Mouse (Mus musculus): ENCODE results near the gene Ifi211. TPM values are rescaled to one million over a fixed set of nuclear protein-coding genes. Genes with fewer than 3 reads are reported as not detected.
"Not testable (repeated sequence)": the region's sequence is repeated elsewhere in the genome, so short reads cannot be mapped to it uniquely, and the experiment has no call there.

The Ifi211 gene
- polyA plus RNA-seq, 1 experiment from 2014 or later: 0.28 TPM

- not testable (repeated sequence) for H3K9me3 ChIP-seq (replicated peaks; ENCODE audit: control insufficient read depth, low read length); H3K27ac ChIP-seq (replicated peaks; ENCODE audit: low read depth, low read length); H3K4me3 ChIP-seq (ENCODE audit: low read depth, low read length); ATAC-seq (replicated peaks; ENCODE audit: insufficient number of reproducible peaks, low FRiP score, low TSS enrichment, low read depth); H3K4me2 ChIP-seq (ENCODE audit: low read depth, low read length); H3K9ac ChIP-seq (replicated peaks; ENCODE audit: low read length); DNase-seq (ENCODE audit: low spot score); H3K4me1 ChIP-seq (ENCODE audit: control insufficient read depth, insufficient read depth, low read length); H3K36me3 ChIP-seq (replicated peaks; ENCODE audit: control insufficient read depth, insufficient read depth, low read depth, low read length); H3K27me3 ChIP-seq (ENCODE audit: control insufficient read depth, insufficient read depth, low read length)
Observed at GRCm38 (mm10) chr1:173889741-173890140, 23.1 kb downstream of the Ifi211 start.

- WGBS: no CpG with 5 or more reads among the region's 2 CpGs
- not testable (repeated sequence) for H3K4me3 ChIP-seq (ENCODE audit: low read depth, low read length); H3K27me3 ChIP-seq (ENCODE audit: control insufficient read depth, insufficient read depth, low read length); ATAC-seq (replicated peaks; ENCODE audit: insufficient number of reproducible peaks, low FRiP score, low TSS enrichment, low read depth); H3K36me3 ChIP-seq (replicated peaks; ENCODE audit: control insufficient read depth, insufficient read depth, low read depth, low read length); H3K9ac ChIP-seq (replicated peaks; ENCODE audit: low read length); H3K4me1 ChIP-seq (ENCODE audit: control insufficient read depth, insufficient read depth, low read length); H3K27ac ChIP-seq (replicated peaks; ENCODE audit: low read depth, low read length); H3K4me2 ChIP-seq (ENCODE audit: low read depth, low read length); DNase-seq (ENCODE audit: low spot score); H3K9me3 ChIP-seq (replicated peaks; ENCODE audit: control insufficient read depth, low read length)
Observed at GRCm38 (mm10) chr1:173887026-173887787, 25.6 kb downstream of the Ifi211 start.

- not testable (repeated sequence) for H3K36me3 ChIP-seq (replicated peaks; ENCODE audit: control insufficient read depth, insufficient read depth, low read depth, low read length); H3K4me3 ChIP-seq (ENCODE audit: low read depth, low read length); H3K27ac ChIP-seq (replicated peaks; ENCODE audit: low read depth, low read length); H3K9ac ChIP-seq (replicated peaks; ENCODE audit: low read length); ATAC-seq (replicated peaks; ENCODE audit: insufficient number of reproducible peaks, low FRiP score, low TSS enrichment, low read depth); DNase-seq (ENCODE audit: low spot score); H3K9me3 ChIP-seq (replicated peaks; ENCODE audit: control insufficient read depth, low read length); H3K4me1 ChIP-seq (ENCODE audit: control insufficient read depth, insufficient read depth, low read length); H3K27me3 ChIP-seq (ENCODE audit: control insufficient read depth, insufficient read depth, low read length); H3K4me2 ChIP-seq (ENCODE audit: low read depth, low read length)
- 81% methylated on average over 3 of the region's 3 CpGs for WGBS
Observed at GRCm38 (mm10) chr1:173880004-173880666, 32.7 kb downstream of the Ifi211 start.

GRCm38 (mm10) chr1:173879225-173879987, 33.4 kb downstream of the Ifi211 start:
- H3K27ac ChIP-seq (replicated peaks; ENCODE audit: low read depth, low read length); H3K9me3 ChIP-seq (replicated peaks; ENCODE audit: control insufficient read depth, low read length); H3K9ac ChIP-seq (replicated peaks; ENCODE audit: low read length); H3K36me3 ChIP-seq (replicated peaks; ENCODE audit: control insufficient read depth, insufficient read depth, low read depth, low read length); H3K4me2 ChIP-seq (ENCODE audit: low read depth, low read length); DNase-seq (ENCODE audit: low spot score); H3K4me1 ChIP-seq (ENCODE audit: control insufficient read depth, insufficient read depth, low read length); ATAC-seq (replicated peaks; ENCODE audit: insufficient number of reproducible peaks, low FRiP score, low TSS enrichment, low read depth); H3K27me3 ChIP-seq (ENCODE audit: control insufficient read depth, insufficient read depth, low read length); H3K4me3 ChIP-seq (ENCODE audit: low read depth, low read length): not testable (repeated sequence)
- WGBS: 82% methylated on average over 5 of the region's 5 CpGs

- WGBS: 86% methylated on average over 6 of the region's 6 CpGs
- H3K4me1 ChIP-seq (ENCODE audit: control insufficient read depth, insufficient read depth, low read length); DNase-seq (ENCODE audit: low spot score); H3K4me3 ChIP-seq (ENCODE audit: low read depth, low read length); H3K27me3 ChIP-seq (ENCODE audit: control insufficient read depth, insufficient read depth, low read length); H3K9ac ChIP-seq (replicated peaks; ENCODE audit: low read length); H3K9me3 ChIP-seq (replicated peaks; ENCODE audit: control insufficient read depth, low read length); H3K4me2 ChIP-seq (ENCODE audit: low read depth, low read length); H3K36me3 ChIP-seq (replicated peaks; ENCODE audit: control insufficient read depth, insufficient read depth, low read depth, low read length); ATAC-seq (replicated peaks; ENCODE audit: insufficient number of reproducible peaks, low FRiP score, low TSS enrichment, low read depth); H3K27ac ChIP-seq (replicated peaks; ENCODE audit: low read depth, low read length): not testable (repeated sequence)
Observed at GRCm38 (mm10) chr1:173878264-173878663, 34.6 kb downstream of the Ifi211 start.

GRCm38 (mm10) chr1:173877125-173877524, 35.7 kb downstream of the Ifi211 start:
- not testable (repeated sequence) for H3K9me3 ChIP-seq (replicated peaks; ENCODE audit: control insufficient read depth, low read length); H3K4me3 ChIP-seq (ENCODE audit: low read depth, low read length); H3K4me1 ChIP-seq (ENCODE audit: control insufficient read depth, insufficient read depth, low read length); H3K9ac ChIP-seq (replicated peaks; ENCODE audit: low read length); H3K4me2 ChIP-seq (ENCODE audit: low read depth, low read length); DNase-seq (ENCODE audit: low spot score); H3K27me3 ChIP-seq (ENCODE audit: control insufficient read depth, insufficient read depth, low read length); H3K27ac ChIP-seq (replicated peaks; ENCODE audit: low read depth, low read length); H3K36me3 ChIP-seq (replicated peaks; ENCODE audit: control insufficient read depth, insufficient read depth, low read depth, low read length); ATAC-seq (replicated peaks; ENCODE audit: insufficient number of reproducible peaks, low FRiP score, low TSS enrichment, low read depth)
- 77% methylated on average over 1 of the region's 1 CpGs for WGBS

- 86% methylated on average over 1 of the region's 1 CpGs for WGBS
- not testable (repeated sequence) for H3K4me2 ChIP-seq (ENCODE audit: low read depth, low read length); H3K4me3 ChIP-seq (ENCODE audit: low read depth, low read length)
Observed at GRCm38 (mm10) chr1:173868586-173868985, 44.3 kb downstream of the Ifi211 start.

GRCm38 (mm10) chr1:173866504-173866903, 46.3 kb downstream of the Ifi211 start:
- Histone ChIP-seq H3K4me2 (ENCODE audit: low read depth, low read length) (no peak overlapping the region), H3K4me3 (ENCODE audit: low read depth, low read length) (no peak overlapping the region), H3K9me3 (replicated peaks; ENCODE audit: control insufficient read depth, low read length) (no peaks in the 10 kb centered on the region), H3K9ac (replicated peaks; ENCODE audit: low read length) (no peak overlapping the region), H3K4me1 (ENCODE audit: control insufficient read depth, insufficient read depth, low read length) (no peaks in the 10 kb centered on the region), H3K27me3 (ENCODE audit: control insufficient read depth, insufficient read depth, low read length) (no peaks in the 10 kb centered on the region), H3K36me3 (replicated peaks; ENCODE audit: control insufficient read depth, insufficient read depth, low read depth, low read length) (no peaks in the 10 kb centered on the region), H3K27ac (replicated peaks; ENCODE audit: low read depth, low read length) (no peak overlapping the region)
- DNase-seq (ENCODE audit: low spot score) (no peak), ATAC-seq (replicated peaks; ENCODE audit: insufficient number of reproducible peaks, low FRiP score, low TSS enrichment, low read depth) (no peak)
- 79% methylated on average over 12 of the region's 12 CpGs for WGBS

More at GRCm38 (mm10) chr1:173868586-173868985, 44.3 kb downstream of the Ifi211 start:
- H3K27me3 ChIP-seq (ENCODE audit: control insufficient read depth, insufficient read depth, low read length); H3K9me3 ChIP-seq (replicated peaks; ENCODE audit: control insufficient read depth, low read length); H3K4me1 ChIP-seq (ENCODE audit: control insufficient read depth, insufficient read depth, low read length); DNase-seq (ENCODE audit: low spot score); H3K36me3 ChIP-seq (replicated peaks; ENCODE audit: control insufficient read depth, insufficient read depth, low read depth, low read length); H3K9ac ChIP-seq (replicated peaks; ENCODE audit: low read length); ATAC-seq (replicated peaks; ENCODE audit: insufficient number of reproducible peaks, low FRiP score, low TSS enrichment, low read depth); H3K27ac ChIP-seq (replicated peaks; ENCODE audit: low read depth, low read length): not testable (repeated sequence)

Measured in embryonic facial prominence, embryonic 11.5 days (tissue).